Mouse (Mus musculus): Measurements from ENCODE around the gene Apbb2. TPM values are rescaled to one million over a fixed set of nuclear protein-coding genes. Genes with fewer than 3 reads are reported as not detected.

Gene Apbb2
- polyA plus RNA-seq, 1 experiment from 2014 or later: 28.2 TPM

DNA sequence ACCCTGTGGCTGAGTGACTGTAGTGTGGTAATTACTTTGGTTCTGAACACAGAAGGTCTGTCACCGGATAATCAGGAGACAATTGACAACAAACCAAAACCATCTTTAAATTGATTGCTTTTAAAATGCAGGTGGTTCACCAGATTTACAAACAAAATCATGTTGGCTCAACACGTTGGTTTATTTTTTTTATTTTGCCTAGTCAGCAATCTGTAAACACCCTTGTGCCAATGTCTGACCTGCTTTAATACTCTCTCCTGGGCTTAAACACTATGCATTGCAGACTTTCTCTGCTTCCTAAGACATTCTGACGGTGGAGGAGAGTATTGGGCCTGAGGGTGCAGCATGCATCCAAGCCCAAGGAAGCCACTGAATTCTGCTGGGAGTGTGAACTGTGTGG, 22.3 kb downstream of the Apbb2 start:
- Histone ChIP-seq H3K4me1 (peaks cover 25% of the 10 kb centered on the region; the same call in 1 of the 2 replicates), H3K27ac (no peak overlapping the region), H3K36me3 (replicated peaks) (no peaks in the 10 kb centered on the region), H3K9me3 (no peaks in the 10 kb centered on the region), H3K27me3 (ENCODE audit: poor library complexity, severe bottlenecking) (no peaks in the 10 kb centered on the region), H3K4me3 (no peak overlapping the region)
- no peak for DNase-seq (ENCODE audit: extremely low spot score, low spot score)
- 66% methylated on average over 3 of the region's 3 CpGs for WGBS

DNA sequence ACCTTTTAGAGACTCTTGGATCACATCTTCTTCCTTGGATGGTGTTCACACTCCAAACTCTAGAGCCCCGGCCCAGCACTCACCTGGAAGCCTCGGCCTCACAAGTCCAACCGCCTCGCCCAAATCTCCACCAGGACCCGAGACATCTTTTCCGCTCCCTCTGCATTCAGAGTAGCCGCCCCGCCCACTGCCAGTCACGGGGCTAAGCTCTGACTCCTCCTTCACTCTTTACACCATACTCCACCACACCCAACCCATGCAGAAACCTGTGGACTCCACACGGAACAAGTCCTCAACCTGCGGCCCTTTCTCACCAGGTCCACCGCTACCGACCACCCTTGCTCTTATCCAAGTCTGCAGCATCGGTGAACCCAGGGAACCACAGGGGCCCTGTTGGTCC, 23.7 kb downstream of the Apbb2 start:
- no peak for DNase-seq (ENCODE audit: extremely low spot score, low spot score)
- Histone ChIP-seq H3K4me3 (no peak overlapping the region), H3K27me3 (ENCODE audit: poor library complexity, severe bottlenecking) (no peaks in the 10 kb centered on the region), H3K27ac (no peak overlapping the region), H3K4me1 (peaks cover 25% of the 10 kb centered on the region; the same call in 1 of the 2 replicates), H3K36me3 (replicated peaks) (no peaks in the 10 kb centered on the region), H3K9me3 (no peaks in the 10 kb centered on the region)
- WGBS: 86% methylated on average over 14 of the region's 14 CpGs

DNA sequence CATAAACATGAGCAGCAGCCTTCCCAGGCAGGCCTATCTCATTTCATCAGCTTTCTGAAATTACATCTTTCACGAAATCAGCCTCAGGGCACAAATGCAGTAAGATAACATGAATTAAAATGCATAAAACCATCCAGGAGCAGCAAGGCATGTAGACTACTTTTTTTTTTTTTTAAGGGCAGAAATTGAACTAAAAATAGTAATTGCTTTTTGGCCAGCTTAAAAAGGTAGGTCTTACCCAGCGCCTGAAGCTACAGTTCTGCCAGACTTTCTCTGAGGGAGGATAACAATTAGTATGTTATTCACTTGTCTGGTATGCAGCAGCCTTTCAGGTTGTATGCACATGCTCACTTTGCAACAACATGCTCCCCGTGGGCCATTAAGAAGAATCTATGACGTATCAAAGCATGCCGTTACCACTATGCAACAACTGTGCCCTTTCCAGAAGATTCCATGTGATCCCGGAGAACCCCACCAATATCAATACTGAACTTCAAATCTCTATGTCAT, 32.3 kb downstream of the Apbb2 start:
- WGBS: 94% methylated on average over 6 of the region's 6 CpGs

DNA sequence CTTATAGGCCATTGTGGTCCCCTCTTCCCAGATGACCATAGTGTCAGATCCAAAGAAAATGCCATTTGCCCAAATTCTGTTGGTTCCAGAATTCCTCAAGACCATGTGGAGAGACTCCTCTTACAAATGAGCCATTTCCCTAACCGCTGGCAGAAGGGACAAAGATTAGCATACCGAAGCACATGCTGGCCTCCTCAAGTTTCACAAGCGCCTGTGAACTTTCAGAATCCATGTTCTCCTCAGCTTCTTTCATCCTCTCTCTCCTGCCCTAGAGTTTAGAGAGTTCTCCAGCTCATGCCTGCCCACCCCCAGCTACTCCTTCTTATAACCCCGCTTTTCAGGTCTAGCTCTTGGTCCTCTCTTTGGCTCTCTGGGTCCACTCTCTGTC, 35.6 kb downstream of the Apbb2 start:
- no peak for DNase-seq (ENCODE audit: extremely low spot score, low spot score)
- Histone ChIP-seq H3K27me3 (ENCODE audit: poor library complexity, severe bottlenecking) (no peaks in the 10 kb centered on the region), H3K4me3 (no peak overlapping the region), H3K9me3 (peaks cover 6% of the 10 kb centered on the region; the same call in 1 of the 2 replicates), H3K36me3 (replicated peaks) (0 out of 2 replicates have a peak, but pooled peaks cover 4% of the 10 kb centered on the region), H3K4me1 (peaks cover 6% of the 10 kb centered on the region; the same call in 1 of the 2 replicates), H3K27ac (no peak overlapping the region)
- WGBS: 90% methylated on average over 4 of the region's 4 CpGs

More for the DNA sequence above, 32.3 kb downstream of the Apbb2 start:
- Histone ChIP-seq H3K27ac (no peak overlapping the region), H3K9me3 (peaks cover 6% of the 10 kb centered on the region; the same call in 1 of the 2 replicates), H3K27me3 (ENCODE audit: poor library complexity, severe bottlenecking) (no peaks in the 10 kb centered on the region), H3K4me1 (peaks cover 6% of the 10 kb centered on the region; the same call in 1 of the 2 replicates), H3K36me3 (replicated peaks) (0 out of 2 replicates have a peak, but pooled peaks cover 4% of the 10 kb centered on the region), H3K4me3 (no peak overlapping the region)
- DNase-seq (ENCODE audit: extremely low spot score, low spot score): no peak

DNA sequence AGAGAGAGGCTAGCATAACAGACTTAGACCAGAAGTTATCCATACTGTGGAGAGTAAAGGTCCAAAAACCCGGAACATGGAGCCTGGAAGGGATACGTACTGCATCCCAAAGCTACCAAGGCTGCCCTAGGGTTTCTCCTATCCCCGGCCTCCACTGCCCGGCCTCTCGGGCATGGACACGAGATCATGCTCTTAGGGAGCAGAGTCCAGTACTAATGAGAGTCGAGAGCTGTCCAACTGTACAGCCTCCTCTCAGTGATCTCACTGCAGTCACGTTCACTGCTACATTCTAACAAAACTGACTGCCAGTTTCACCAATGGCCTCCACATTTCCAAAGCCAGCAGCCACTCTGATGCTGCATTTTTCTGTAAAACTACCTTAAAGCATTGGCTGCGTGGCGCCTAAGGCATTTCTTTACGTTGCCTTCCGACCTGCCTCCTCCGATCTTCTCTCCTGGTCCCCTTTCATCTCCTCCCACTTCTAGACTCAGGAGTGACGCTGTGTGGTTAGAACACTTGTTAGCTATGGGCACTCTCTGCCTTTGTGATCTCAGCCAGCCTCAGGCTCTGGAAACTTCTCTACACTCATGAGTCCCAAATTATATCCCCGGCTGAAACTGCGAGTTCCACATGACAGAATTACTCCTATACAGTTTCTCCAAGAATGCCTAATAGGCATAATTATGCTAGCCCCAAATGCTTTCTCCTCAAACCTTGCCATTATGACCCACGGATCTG, 36.1 kb downstream of the Apbb2 start:
- DNase-seq (ENCODE audit: extremely low spot score, low spot score): no peak
- H3K27me3 ChIP-seq (ENCODE audit: poor library complexity, severe bottlenecking): no peaks in the 10 kb centered on the region
- 91% methylated on average over 17 of the region's 17 CpGs for WGBS
- no peak overlapping the region for H3K4me3 ChIP-seq
- H3K36me3 ChIP-seq (replicated peaks): 0 out of 2 replicates have a peak, but pooled peaks cover under 1% of the 10 kb centered on the region
- no peak overlapping the region for H3K27ac ChIP-seq
- peaks cover 2% of the 10 kb centered on the region; the same call in 1 of the 2 replicates for H3K9me3 ChIP-seq
- peaks cover 6% of the 10 kb centered on the region; the same call in 1 of the 2 replicates for H3K4me1 ChIP-seq

DNA sequence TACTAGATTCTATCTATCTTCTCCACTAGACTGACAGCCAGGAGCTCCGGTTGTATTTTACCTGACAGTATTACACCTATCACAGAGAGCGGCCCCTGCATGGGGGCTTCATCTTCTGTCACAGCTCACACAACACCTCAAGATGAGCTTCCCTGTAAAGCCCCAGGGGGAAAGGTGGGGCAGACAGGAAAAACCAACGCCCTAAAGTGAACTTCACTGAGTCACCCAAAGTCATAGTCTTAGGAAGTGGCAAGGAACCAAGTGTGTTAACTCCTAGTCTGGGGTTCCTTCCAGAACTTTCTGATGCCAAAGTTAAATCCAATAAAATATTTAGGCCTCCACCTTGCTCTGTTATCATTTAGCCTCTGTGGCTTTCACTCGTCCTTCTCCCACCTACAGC, 39.5 kb downstream of the Apbb2 start:
- WGBS: 87% methylated on average over 4 of the region's 4 CpGs
- H3K27me3 ChIP-seq (ENCODE audit: poor library complexity, severe bottlenecking): no peaks in the 10 kb centered on the region

DNA sequence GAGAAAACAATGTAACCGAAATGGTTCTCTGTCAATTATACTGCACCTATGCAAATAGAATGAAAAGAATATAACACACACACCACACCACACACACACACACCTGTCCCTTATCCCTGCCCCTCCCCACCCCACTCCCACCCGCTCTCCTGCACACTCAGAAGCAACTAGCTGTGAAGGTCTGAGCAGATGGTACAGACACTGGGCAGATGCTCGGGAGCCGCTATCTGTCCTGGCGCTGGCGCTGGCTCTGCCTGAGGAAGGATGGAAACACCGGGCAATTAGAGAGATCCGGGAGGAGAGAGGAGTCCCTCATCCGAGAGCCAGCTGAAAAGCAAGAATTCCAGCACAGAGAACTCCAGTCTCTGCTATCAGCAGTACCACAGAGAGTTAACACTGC, 42.3 kb downstream of the Apbb2 start:
- Histone ChIP-seq H3K9me3 (no peaks in the 10 kb centered on the region), H3K36me3 (replicated peaks) (no peaks in the 10 kb centered on the region), H3K4me1 (peaks cover 35% of the 10 kb centered on the region), H3K27me3 (ENCODE audit: poor library complexity, severe bottlenecking) (no peaks in the 10 kb centered on the region), H3K27ac (no peak overlapping the region), H3K4me3 (no peak overlapping the region)
- DNase-seq (ENCODE audit: extremely low spot score, low spot score): no peak
- WGBS: 77% methylated on average over 9 of the region's 9 CpGs

More for the DNA sequence above, 39.5 kb downstream of the Apbb2 start:
- Histone ChIP-seq H3K4me1 (peaks cover 19% of the 10 kb centered on the region), H3K9me3 (no peaks in the 10 kb centered on the region), H3K27ac (no peak overlapping the region), H3K4me3 (no peak overlapping the region), H3K36me3 (replicated peaks) (no peaks in the 10 kb centered on the region)
- DNase-seq (ENCODE audit: extremely low spot score, low spot score): no peak

DNA sequence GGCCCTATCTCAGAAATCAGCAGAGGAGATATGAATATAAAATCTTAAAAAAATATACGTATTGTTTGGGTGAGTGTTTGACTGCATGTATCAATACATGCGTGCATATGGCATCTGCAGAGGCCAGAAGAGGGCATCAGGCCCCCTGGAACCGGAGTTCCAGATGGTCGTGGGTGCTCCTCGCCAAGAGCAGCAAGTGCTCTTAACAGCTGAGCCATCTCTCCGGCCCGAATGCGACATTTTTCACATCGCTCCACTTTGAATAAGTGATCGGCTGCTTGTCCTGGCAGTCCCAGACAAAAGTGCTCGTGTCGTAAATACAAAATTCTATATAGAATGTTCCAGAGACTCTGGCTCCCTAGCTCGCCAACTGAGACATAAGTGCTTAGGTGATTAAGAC, 43.4 kb downstream of the Apbb2 start:
- Histone ChIP-seq H3K27ac (no peak overlapping the region), H3K9me3 (no peaks in the 10 kb centered on the region), H3K36me3 (replicated peaks) (no peaks in the 10 kb centered on the region), H3K4me3 (no peak overlapping the region), H3K4me1 (peaks cover 35% of the 10 kb centered on the region), H3K27me3 (ENCODE audit: poor library complexity, severe bottlenecking) (no peaks in the 10 kb centered on the region)
- DNase-seq (ENCODE audit: extremely low spot score, low spot score): no peak
- 93% methylated on average over 13 of the region's 13 CpGs for WGBS

DNA sequence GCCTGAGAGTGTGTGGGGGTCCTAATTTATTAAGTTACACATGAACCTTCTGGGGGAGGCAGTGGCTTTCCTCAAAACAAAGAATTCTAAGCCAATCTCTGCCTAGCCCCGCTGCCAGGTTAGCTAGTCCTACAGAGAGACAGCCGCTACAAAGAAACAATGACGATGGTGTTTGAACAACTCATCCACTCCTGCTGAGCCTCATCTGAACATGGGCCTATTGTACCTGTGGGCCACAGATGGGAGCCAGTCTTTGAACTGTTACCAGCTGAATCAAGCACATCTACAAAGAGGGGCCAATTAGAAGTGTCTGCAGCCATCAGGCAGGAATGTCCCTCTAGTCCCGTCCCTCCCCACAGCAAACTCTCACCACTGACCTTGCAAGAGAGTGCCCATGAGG, 45.3 kb downstream of the Apbb2 start:
- 15% methylated on average over 4 of the region's 4 CpGs for WGBS
- no peak overlapping the region for H3K4me3 ChIP-seq
- no peaks in the 10 kb centered on the region for H3K9me3 ChIP-seq
- H3K36me3 ChIP-seq (replicated peaks): no peaks in the 10 kb centered on the region
- no peak for DNase-seq (ENCODE audit: extremely low spot score, low spot score)
- H3K4me1 ChIP-seq: peaks cover 47% of the 10 kb centered on the region
- no peak overlapping the region for H3K27ac ChIP-seq
- H3K27me3 ChIP-seq (ENCODE audit: poor library complexity, severe bottlenecking): no peaks in the 10 kb centered on the region

DNA sequence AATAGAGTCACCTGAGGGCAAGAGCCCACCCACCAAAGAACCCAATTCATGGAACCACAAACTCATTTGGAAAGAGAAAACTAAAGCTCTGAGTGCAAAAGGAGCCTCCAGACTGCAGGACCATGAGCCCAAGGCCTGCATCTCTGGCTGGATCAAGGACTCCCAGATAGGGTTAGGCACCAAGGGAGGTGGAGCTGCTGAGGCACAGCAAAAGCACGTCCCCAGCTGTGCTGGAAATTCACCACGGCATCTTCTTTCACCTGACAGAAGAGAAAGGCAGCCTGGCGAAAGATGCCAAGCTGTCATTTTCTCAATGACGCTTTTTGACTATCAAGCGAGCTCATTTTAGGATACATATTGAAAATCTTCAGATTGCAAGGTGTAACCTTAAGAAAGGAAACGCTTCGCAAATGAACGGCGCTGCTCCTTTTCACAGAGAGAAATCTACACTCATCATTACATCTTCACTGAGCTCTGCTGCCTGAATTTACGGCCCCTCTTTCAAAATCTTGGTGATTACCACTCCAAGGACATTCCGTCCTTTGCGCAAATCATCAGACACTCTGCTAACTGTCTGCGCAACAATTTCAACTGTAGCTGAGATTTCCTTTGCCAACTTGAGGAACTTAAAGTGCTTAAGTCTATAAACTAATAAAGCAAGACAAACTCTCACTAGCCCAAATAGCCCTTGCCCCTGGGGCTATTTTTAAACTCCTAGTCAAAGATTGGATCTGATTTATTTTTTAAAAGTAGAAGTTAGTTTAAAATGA, 46.3 kb downstream of the Apbb2 start:
- WGBS: 82% methylated on average over 13 of the region's 13 CpGs
- peaks cover 48% of the 10 kb centered on the region for H3K4me1 ChIP-seq

DNA sequence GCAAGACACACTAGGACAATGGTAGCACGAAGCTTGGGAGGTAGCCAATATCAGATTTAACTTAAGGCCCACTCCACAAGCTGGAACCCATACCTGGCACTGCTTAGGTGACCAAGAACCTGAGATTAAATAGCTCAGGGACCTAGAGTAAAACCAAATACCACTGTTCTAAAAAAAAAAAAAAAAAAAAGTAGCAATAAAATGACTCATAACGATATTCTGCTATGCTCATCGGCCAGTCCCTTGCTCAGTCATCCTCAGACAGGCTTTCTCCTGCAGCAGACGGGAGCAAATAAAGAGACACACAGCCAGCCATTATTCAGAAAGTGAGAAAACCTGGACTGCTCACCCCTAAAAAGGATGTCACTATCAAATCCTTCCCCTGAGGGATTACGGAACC, 47.9 kb downstream of the Apbb2 start:
- Histone ChIP-seq H3K27ac (no peak overlapping the region), H3K4me1 (peaks cover 37% of the 10 kb centered on the region), H3K4me3 (no peak overlapping the region), H3K9me3 (no peaks in the 10 kb centered on the region), H3K36me3 (replicated peaks) (no peaks in the 10 kb centered on the region), H3K27me3 (ENCODE audit: poor library complexity, severe bottlenecking) (no peaks in the 10 kb centered on the region)
- 95% methylated on average over 5 of the region's 5 CpGs for WGBS
- DNase-seq (ENCODE audit: extremely low spot score, low spot score): no peak

More for the DNA sequence above, 46.3 kb downstream of the Apbb2 start:
- no peak for DNase-seq (ENCODE audit: extremely low spot score, low spot score)
- no peaks in the 10 kb centered on the region for H3K27me3 ChIP-seq (ENCODE audit: poor library complexity, severe bottlenecking)
- H3K9me3 ChIP-seq: no peaks in the 10 kb centered on the region
- no peak overlapping the region for H3K4me3 ChIP-seq
- H3K27ac ChIP-seq: no peak overlapping the region
- H3K36me3 ChIP-seq (replicated peaks): no peaks in the 10 kb centered on the region

DNA sequence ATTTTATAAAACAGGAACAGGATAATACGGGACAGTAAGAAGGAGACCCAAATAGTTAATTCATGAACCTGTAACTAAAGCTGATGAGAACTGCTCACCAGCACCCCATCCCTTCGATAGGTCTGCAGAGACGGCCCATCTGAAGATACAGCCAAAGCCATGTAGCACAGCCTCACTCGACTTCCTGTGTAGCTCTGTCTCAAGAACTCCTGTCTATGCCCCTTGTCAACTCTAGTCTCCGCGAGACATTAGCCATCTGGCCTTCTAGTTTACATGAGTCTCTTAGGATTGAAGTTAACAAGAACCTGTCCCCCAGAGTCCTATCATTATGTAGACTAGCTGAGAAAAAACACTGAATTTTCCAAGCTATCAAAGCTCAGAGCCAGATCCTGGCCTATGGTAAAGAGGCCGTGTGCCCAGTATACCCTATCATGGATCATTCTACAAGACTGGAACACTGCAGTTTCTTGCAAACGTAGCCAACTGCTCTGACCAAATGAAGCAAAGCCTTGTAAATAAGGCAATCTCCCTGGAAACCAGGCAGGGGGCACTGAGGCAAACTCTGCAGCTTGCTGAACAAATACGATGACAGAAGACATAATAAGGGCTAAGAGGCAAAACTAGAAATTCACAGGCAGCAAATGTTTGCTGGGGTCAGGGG, 49.3 kb downstream of the Apbb2 start:
- no peak for DNase-seq (ENCODE audit: extremely low spot score, low spot score)
- H3K27me3 ChIP-seq (ENCODE audit: poor library complexity, severe bottlenecking): no peaks in the 10 kb centered on the region
- peaks cover 37% of the 10 kb centered on the region for H3K4me1 ChIP-seq
- H3K9me3 ChIP-seq: no peaks in the 10 kb centered on the region
- H3K27ac ChIP-seq: no peak overlapping the region
- 84% methylated on average over 9 of the region's 9 CpGs for WGBS
- H3K36me3 ChIP-seq (replicated peaks): no peaks in the 10 kb centered on the region
- no peak overlapping the region for H3K4me3 ChIP-seq
